Mouse (Mus musculus) small intestine, adult 2 months (tissue): ENCODE data around the gene S100a3. TPM values are rescaled to one million over a fixed set of nuclear protein-coding genes. Genes with fewer than 3 reads are reported as not detected.

ENCODE experiments used
- H3K27ac ChIP-seq: fragments of 200-500 bp; 2 replicates; pipeline ENCODE4 v1.5.1; 2012; ENCODE audit warnings: low read depth, low read length, control low read depth, inconsistent platforms; ENCODE audit not compliant: insufficient read depth
- H3K27me3 ChIP-seq: fragments of 200-500 bp; 2 replicates; pipeline ENCODE4 v1.6.1; 2012; ENCODE audit warnings: mild to moderate bottlenecking, moderate library complexity, low read length, inconsistent platforms; ENCODE audit not compliant: control insufficient read depth, insufficient read depth
- H3K36me3 ChIP-seq: fragments of 200-500 bp; 2 replicates; pipeline ENCODE4 v1.6.1; 2012; ENCODE audit warnings: mild to moderate bottlenecking, low read length, control low read depth, inconsistent platforms; ENCODE audit not compliant: control insufficient read depth, insufficient read depth
- H3K4me1 ChIP-seq: fragments of 200-500 bp; 2 replicates; pipeline ENCODE4 v1.6.1; 2012; ENCODE audit warnings: low read length, inconsistent platforms, mixed read lengths; ENCODE audit not compliant: control insufficient read depth, insufficient read depth, insufficient read length
- H3K4me3 ChIP-seq: fragments of 200-500 bp; 2 replicates; pipeline ENCODE4 v1.5.1; 2012; ENCODE audit warnings: low read depth, mild to moderate bottlenecking, control low read depth, inconsistent platforms, low read length, moderate library complexity
- CTCF ChIP-seq: fragments of 200-500 bp; IDR thresholded peaks from 2 replicates; pipeline ENCODE4 v1.5.1; 2012; ENCODE audit warnings: low read depth, mild to moderate bottlenecking, control low read depth, inconsistent platforms, low read length, moderate library complexity, mixed read lengths; ENCODE audit not compliant: insufficient replicate concordance, insufficient read length; ENCODE audit errors: extremely low read depth
- POLR2A ChIP-seq: fragments of 200-500 bp; IDR thresholded peaks from 2 replicates; pipeline ENCODE4 v1.6.1; 2012; ENCODE audit warnings: low read depth, mild to moderate bottlenecking, control low read depth, inconsistent platforms, low read length, moderate library complexity
- WGBS: fragments of 180-500 bp; shearing (Covaris S2); methylation state at CpG from one replicate; pipeline ENCODE4 v1.1.7; 2018; 5-methylcytosine and 5-hydroxymethylcytosine counted together
- polyA plus RNA-seq: library from polyadenylated mRNA; depleted of rRNA; stranded (reverse); fragments of >200 nt; gene quantifications from 2 replicates; pipeline ENCODE4 v1.2.3, GENCODE M21; 2012

The S100a3 gene
- polyA plus RNA-seq, 1 experiment, result not detected

DNA sequence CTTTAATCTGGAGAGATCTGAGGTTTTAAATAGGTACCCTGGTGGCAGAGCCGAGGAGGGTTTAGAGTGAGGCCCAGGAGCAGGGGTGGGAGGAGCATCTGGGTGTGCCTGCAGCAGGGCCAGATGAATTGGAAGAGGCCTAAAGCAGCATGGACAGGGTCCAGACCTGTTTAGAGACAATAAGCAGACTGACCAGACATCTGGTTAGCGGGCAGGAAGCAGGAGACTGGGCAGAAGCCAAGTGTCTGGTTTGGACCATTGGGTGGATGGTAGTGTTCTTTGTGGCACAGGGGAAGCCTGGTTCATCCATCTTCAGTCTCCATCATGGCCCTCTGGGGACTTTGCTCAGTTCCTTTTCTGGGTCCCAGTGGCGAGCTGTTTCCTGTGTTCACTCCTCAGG, 23.5 kb downstream of the S100a3 start:
- no peak overlapping the region for H3K4me3 ChIP-seq
- no peaks in the 10 kb centered on the region for H3K27me3 ChIP-seq
- H3K4me1 ChIP-seq, result peaks cover 30% of the 10 kb centered on the region
- H3K27ac ChIP-seq, result no peak overlapping the region
- TF ChIP-seq POLR2A, result no peak
- TF ChIP-seq CTCF, result no peak
- no peaks in the 10 kb centered on the region for H3K36me3 ChIP-seq
- WGBS, result 59% methylated on average over 3 of the region's 3 CpGs

DNA sequence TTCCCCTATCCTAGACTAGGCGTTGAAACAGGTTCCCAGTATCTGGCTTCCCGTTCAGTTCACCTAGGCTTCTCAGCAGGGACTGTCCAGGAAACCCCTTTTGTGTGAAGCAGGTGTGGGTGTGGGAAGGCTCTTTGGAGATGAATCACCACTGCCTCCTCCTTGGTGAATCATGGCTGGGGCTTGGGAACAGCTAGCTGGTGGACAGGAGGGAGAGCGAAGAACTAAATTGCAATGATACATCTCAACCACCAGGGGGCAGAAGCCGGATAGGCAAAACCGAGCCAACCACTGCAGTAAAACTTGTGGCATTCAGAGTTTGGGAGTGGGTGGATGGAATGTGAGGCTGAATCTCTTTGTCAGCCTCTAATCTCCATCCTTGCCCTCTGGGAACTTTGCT, 25.2 kb downstream of the S100a3 start:
- H3K36me3 ChIP-seq, result no peaks in the 10 kb centered on the region
- peaks cover 30% of the 10 kb centered on the region for H3K4me1 ChIP-seq
- WGBS, result 19% methylated on average over 5 of the region's 5 CpGs
- H3K4me3 ChIP-seq, result no peak overlapping the region
- H3K27me3 ChIP-seq, result no peaks in the 10 kb centered on the region
- peak; percentile 34; the same call in 1 of the 2 replicates for TF ChIP-seq POLR2A
- TF ChIP-seq CTCF, result peak; percentile 89; the same call in 1 of the 2 replicates
- peak overlapping the region; percentile 62; the same call in 1 of the 2 replicates for H3K27ac ChIP-seq

DNA sequence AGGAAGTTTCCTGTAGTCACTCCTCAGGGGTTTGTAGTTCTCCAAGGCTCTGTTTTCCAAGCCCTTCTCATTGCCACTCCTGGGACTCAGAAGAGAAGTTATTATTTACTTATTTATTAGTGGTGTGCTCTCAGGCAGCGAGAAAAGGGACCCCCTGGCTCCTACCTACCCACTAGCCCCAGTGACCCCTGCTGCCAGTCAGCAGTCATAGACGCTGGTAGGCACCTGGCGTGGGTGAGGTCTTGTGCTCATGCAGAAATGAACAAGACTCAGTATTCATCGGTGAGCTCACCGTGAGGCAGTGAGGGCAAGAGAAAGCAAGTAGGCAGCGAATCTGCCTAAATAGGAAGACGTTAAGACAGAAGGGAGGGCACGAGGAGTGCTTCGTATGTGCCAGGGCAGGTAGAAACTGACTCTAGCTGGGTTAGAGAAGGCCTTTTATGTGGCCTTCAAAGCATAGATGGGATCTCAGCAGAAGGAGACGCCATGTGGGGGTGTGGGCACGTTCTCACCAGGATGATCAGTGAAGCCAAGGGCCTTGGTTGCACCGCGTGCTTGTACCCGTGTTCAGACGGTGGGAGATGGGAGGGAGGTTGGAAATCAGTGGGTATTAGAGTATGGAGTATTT, 25.8 kb downstream of the S100a3 start:
- Histone ChIP-seq H3K4me3 (no peak overlapping the region), H3K27me3 (no peaks in the 10 kb centered on the region), H3K4me1 (peaks cover 30% of the 10 kb centered on the region), H3K36me3 (no peaks in the 10 kb centered on the region), H3K27ac (peak overlapping the region; percentile 62)
- 79% methylated on average over 15 of the region's 15 CpGs for WGBS
- TF ChIP-seq CTCF, result no peak
- no peak for TF ChIP-seq POLR2A

DNA sequence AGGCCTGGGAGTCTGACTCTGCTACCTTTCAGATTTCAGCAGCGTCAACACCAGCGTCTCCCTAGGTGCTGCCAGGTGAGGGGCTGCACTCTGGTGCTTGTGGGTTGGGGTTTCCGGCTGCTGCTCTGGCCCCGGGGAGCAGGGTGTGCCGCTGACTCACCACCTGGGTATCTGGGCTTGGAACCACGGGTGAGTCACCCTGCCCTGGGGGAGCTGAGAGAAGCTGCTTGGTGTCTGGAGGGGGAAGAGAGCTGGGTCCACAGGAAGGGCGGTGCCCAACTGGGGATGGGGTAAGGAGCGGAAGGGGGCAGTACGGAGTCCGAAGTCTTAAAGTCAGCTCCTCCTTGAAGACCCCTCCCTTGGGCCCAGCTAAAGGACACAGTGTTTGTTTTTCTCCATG, 26.5 kb downstream of the S100a3 start:
- 0 out of 2 replicates have a peak overlapping the region, but pooled peaks have one; percentile 2 for H3K4me3 ChIP-seq
- 15% methylated on average over 10 of the region's 10 CpGs for WGBS
- H3K27ac ChIP-seq, result peak overlapping the region; percentile 71
- peaks cover 30% of the 10 kb centered on the region for H3K4me1 ChIP-seq
- no peaks in the 10 kb centered on the region for H3K36me3 ChIP-seq
- TF ChIP-seq CTCF (no peak), POLR2A (no peak)
- no peaks in the 10 kb centered on the region for H3K27me3 ChIP-seq

DNA sequence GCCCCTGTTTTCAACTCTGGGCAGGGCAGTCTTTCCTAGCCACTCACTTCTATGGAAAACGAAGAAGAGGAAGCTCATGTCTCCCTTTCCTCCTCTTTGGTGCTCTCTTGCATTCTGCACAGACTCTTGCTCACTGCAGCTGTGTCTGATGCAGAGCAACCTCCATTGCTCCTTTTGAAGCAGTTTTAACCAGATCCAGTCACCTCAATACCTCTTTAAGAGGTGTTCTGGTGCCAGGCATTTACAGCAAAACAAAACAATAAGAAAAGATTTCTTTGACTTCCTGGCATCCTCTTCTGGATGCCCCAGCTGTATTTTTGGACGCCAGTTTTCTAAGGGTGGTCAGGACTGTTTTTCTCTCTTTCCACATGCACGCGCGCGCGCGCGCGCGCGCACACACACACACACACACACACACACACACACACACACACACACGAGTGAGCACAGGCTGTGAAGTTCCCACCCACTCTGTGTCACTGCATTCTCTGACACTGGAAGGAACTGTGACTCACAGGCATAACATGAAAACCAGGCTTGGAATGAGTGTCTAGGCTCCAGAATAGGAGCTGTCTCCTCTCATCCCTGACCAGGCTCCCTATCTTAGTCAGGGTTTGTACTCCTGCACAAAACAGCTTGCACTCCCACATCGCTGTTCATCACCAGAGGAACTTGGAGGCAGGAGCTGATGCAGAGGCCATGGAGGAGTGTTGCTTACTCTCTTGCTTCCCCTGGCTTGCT, 27.2 kb downstream of the S100a3 start:
- TF ChIP-seq CTCF, result no peak
- TF ChIP-seq POLR2A, result no peak
- Histone ChIP-seq H3K4me1 (peaks cover 30% of the 10 kb centered on the region), H3K27me3 (no peaks in the 10 kb centered on the region), H3K36me3 (no peaks in the 10 kb centered on the region), H3K4me3 (0 out of 2 replicates have a peak overlapping the region, but pooled peaks have one; percentile 2), H3K27ac (peak overlapping the region; percentile 71)
- WGBS, result 79% methylated on average over 14 of the region's 14 CpGs

DNA sequence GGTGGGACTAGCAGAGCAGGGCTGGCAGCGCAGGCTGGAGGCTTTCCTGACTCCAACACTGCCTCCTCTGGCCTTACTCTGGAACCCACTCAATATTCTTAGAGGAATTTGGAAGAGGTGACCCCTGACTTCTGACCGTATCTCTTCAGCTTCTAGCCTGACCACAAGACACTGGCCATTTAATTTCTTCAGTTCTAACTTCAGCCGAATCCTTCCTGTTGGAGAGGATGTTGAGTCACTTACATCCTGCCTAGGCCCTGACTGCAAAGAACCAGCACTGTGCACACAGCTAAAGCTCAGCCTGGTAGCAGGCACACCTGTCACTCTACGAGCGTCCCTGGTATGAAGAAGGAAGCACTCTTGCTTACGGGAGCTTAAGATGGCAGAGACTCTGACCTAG, 29.0 kb downstream of the S100a3 start:
- Histone ChIP-seq H3K36me3 (no peaks in the 10 kb centered on the region), H3K4me3 (no peak overlapping the region), H3K27ac (no peak overlapping the region), H3K27me3 (no peaks in the 10 kb centered on the region), H3K4me1 (peaks cover 23% of the 10 kb centered on the region)
- WGBS, result 81% methylated on average over 6 of the region's 6 CpGs
- TF ChIP-seq CTCF, result no peak
- TF ChIP-seq POLR2A, result no peak

DNA sequence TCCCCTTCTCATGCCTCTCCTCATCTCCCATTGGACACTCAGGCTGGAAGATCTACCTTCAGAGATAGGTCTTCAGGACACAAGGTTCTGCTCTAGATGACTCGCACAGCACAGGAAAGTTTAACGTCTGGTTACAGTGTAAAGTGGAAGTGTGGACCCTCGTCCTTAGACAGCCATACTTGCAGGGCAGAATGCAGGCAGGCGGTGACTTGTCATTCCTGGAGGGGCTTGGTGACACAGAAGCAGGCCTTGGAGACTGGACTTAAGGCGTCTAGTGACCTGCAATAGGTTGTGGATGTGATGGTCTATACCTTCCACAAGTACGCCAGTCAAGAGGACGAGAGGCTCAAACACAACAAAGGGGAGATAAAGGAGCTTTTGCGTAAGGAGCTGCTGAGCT, 29.6 kb downstream of the S100a3 start, which contains the start of gene S100a2:
Gene S100a2, plus strand, starts transcription at position 301 of the 400 bp plus-strand sequence.
- TF ChIP-seq POLR2A (no peak), CTCF (no peak)
- Histone ChIP-seq H3K4me1 (peaks cover 23% of the 10 kb centered on the region), H3K36me3 (no peaks in the 10 kb centered on the region), H3K27ac (no peak within 1 kb of the TSS), H3K4me3 (no peak within 1 kb of the TSS), H3K27me3 (no peaks in the 10 kb centered on the region)
- 90% methylated on average over 8 of the region's 8 CpGs for WGBS

DNA sequence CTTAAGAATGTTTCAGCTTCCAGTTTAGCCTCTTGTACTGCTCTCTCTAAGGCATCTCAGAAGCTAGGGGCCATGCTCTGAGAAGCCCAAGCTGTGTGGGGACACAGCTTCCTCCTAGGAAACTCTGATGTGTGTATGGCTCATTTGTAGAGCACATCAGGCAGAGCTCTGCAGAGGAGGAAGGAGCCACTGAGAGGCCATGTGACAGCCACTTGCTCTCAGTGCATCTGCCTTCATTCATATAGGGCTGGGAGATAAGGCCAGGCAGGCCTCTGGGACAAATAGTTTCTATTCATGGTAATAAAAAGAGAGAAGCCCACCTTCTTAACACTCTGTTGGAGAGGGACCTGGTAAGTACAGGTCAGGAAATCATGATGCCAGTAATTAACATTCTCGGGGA, 34.1 kb downstream of the S100a3 start:
- TF ChIP-seq POLR2A (no peak), CTCF (no peak)
- whole genome bisulfite sequencing, result 82% methylated on average over 1 of the region's 1 CpGs
- no peak overlapping the region for H3K27ac ChIP-seq
- H3K27me3 ChIP-seq, result no peaks in the 10 kb centered on the region
- H3K36me3 ChIP-seq, result no peaks in the 10 kb centered on the region
- no peaks in the 10 kb centered on the region for H3K4me1 ChIP-seq
- H3K4me3 ChIP-seq, result no peak overlapping the region
